Mouse (Mus musculus) hindbrain, embryonic 16.5 days (tissue): ENCODE measurements around the gene Ippk. TPM values are rescaled to one million over a fixed set of nuclear protein-coding genes. Genes with fewer than 3 reads are reported as not detected.

Experiments
- ATAC-seq: fragments of 200-750 bp; cut with Nextera tagmentation; 2 replicates; pipeline ENCODE4 v1.8.0; 2017; ENCODE audit warnings: moderate TSS enrichment, moderate library complexity
- H3K27ac ChIP-seq: fragments of 300-500 bp; sonication (generic); 2 replicates; pipeline ENCODE4 v1.5.1; 2014; ENCODE audit warnings: low read depth, mild to moderate bottlenecking, control low read depth, low read length, moderate library complexity
- H3K27me3 ChIP-seq: fragments of 300-500 bp; sonication (generic); replicated peaks from 2 replicates; pipeline ENCODE4 v1.6.1; 2014; ENCODE audit warnings: low read length; ENCODE audit not compliant: control insufficient read depth, insufficient read depth
- H3K36me3 ChIP-seq: fragments of 300-500 bp; sonication (generic); 2 replicates; pipeline ENCODE4 v1.6.1; 2014; ENCODE audit warnings: mild to moderate bottlenecking, low read length, moderate library complexity, mixed read lengths; ENCODE audit not compliant: control insufficient read depth, insufficient read depth
- H3K4me1 ChIP-seq: fragments of 300-500 bp; sonication (generic); 2 replicates; pipeline ENCODE4 v1.6.1; 2014; ENCODE audit warnings: low read depth, low read length; ENCODE audit not compliant: control insufficient read depth, insufficient read depth
- H3K4me2 ChIP-seq: fragments of 300-500 bp; sonication (generic); 2 replicates; pipeline ENCODE4 v1.6.1; 2014; ENCODE audit warnings: mild to moderate bottlenecking, low read length, control low read depth, moderate library complexity
- H3K4me3 ChIP-seq: fragments of 300-500 bp; sonication (generic); 2 replicates; pipeline ENCODE4 v1.5.1; 2014; ENCODE audit warnings: mild to moderate bottlenecking, low read length, control low read depth, moderate library complexity
- H3K9ac ChIP-seq: fragments of 300-500 bp; sonication (generic); 2 replicates; pipeline ENCODE4 v1.6.1; 2014; ENCODE audit warnings: low read depth, mild to moderate bottlenecking, control low read depth, low read length, moderate library complexity
- H3K9me3 ChIP-seq: fragments of 300-500 bp; sonication (generic); 2 replicates; pipeline ENCODE4 v1.6.1; 2014; ENCODE audit warnings: mild to moderate bottlenecking, low read length, moderate library complexity; ENCODE audit not compliant: control insufficient read depth
- WGBS: fragments of 180-500 bp; shearing (Covaris S2); extraction: QIAGEN DNeasy Blood & Tissue Kit; methylation state at CpG from one replicate; pipeline ENCODE4 v1.1.7; 2014; 5-methylcytosine and 5-hydroxymethylcytosine counted together
- polyA plus RNA-seq: library from polyadenylated mRNA; unstranded; fragments of >200 nt; fragmentation: Nextera tagmentation; extraction: Ambion mirVana; gene quantifications from 2 replicates; pipeline ENCODE4 v1.2.1, GENCODE M21; 2015

Ippk gene
- 13.6 and 14.3 TPM in 2 replicates for polyA plus RNA-seq

DNA sequence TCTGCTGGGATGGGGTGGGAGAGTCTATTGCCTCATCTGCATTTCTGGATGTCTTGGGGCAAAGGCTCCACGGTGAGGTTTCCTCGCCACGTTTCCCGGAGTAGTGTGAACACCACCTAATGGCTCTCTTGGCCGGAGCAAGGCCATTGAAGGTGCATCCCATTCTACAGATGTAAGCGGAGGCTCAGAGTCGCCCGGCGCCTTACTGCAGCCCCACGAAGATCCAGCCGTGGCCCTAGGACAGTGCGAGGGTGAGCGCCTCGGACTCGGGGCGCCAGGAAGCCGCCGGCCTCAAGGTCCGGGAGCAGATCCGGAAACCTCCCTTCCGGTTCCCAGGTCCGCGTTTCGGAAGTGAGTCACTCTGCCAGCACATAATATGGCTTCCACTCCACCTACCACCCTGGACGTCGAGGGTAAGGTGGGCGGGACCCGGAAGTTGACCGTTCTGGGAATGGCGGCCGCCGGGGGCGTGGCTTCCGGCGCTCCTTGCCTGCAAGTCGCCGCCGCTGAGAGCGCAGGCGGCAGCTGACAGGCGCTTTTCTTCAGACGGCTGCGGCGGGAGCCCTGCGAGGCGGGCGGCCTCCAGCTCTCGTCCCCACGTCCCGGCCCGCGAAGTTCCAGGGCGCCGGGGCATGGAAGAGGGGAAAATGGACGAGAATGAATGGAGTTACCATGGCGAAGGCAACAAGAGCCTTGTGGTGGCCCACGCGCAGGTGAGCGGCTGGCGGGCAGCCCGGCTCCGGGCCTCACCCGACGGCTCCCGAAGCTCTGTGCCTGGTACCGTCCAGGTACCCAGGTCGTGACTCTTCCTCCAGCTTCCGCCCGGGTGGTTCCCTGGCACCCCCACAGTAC is at the start of gene Ippk:
TSS of gene Ippk (plus strand) at position 496 of the 852 bp plus-strand sequence.
- H3K36me3 ChIP-seq, result no peaks in the 10 kb centered on the region
- peak within 1 kb of the TSS; percentile 80 for H3K27ac ChIP-seq
- no peaks in the 10 kb centered on the region for H3K27me3 ChIP-seq
- H3K9me3 ChIP-seq, result no peaks in the 10 kb centered on the region
- H3K4me2 ChIP-seq, result peak within 1 kb of the TSS; percentile 97
- H3K4me1 ChIP-seq, result peaks cover 18% of the 10 kb centered on the region
- WGBS, result under 1% methylated on average over 68 of the region's 69 CpGs
- peak; percentile 99 for ATAC-seq
- peak within 1 kb of the TSS; percentile 81 for H3K9ac ChIP-seq
- H3K4me3 ChIP-seq, result peak within 1 kb of the TSS; percentile 76

DNA sequence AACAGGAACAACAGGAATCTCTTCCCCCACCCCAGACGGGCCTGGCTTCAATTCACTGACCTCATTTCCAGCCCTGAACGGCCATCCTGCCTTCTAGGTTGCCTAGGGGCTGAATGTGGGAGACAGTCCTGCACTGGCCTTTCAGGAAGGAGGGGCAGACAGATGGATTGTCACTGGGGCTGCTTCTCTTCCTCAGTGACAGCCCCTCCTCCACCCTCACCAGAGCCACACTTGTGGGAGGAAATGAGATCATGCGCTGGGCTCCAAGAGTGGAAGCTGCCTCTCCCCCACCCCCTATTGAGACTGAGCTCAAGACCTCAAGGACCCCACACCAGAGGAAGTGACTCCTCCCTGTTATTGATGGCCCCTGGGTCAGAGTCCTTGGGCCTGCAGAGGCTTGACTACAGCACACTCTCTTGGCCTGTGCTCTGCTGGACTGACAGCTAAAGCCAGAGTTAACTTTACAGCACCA is 49.6 kb upstream of the Ippk start:
- H3K4me3 ChIP-seq, result no peak overlapping the region
- peak overlapping the region; percentile 64 for H3K27ac ChIP-seq
- H3K9ac ChIP-seq, result no peak overlapping the region
- 61% methylated on average over 3 of the region's 3 CpGs for WGBS
- no peaks in the 10 kb centered on the region for H3K9me3 ChIP-seq
- no peaks in the 10 kb centered on the region for H3K4me1 ChIP-seq
- peaks cover 21% of the 10 kb centered on the region for H3K36me3 ChIP-seq
- no peaks in the 10 kb centered on the region for H3K27me3 ChIP-seq
- H3K4me2 ChIP-seq, result no peak overlapping the region
- peak; percentile 67 for ATAC-seq

DNA sequence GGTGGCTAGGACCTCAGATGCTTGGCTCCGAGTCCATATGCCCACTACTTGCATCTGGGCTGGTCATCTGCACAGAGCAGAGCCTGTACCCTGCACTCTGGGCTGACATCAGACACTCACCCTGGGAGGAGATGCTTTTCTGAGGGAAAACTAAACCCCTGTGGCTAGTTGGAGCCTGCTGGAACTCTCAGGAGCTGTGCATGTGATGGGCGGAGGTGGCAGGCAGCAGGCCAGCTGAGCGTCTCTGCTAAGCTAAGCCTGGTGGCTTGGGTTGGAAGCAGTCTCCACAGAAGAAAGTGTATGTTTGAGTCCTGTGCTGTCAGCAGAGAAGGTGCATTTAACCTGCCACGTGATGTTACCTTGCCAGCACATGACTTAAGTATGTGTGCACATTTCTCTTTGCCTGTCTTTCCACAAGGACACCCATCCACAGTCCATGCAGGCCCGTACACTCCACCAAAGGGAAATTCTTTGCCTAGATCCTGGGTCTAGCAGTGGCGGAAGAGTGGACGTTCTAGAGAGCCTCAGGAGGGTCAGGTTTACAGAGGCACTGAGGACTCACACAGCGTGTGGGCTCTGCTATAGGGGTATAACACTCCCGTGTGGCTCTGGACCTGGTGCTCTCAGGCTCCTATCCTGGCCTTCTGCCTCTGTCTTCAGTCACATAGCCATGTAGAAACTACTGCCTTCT is 48.5 kb upstream of the Ippk start:
- no peak overlapping the region for H3K4me2 ChIP-seq
- H3K4me1 ChIP-seq, result no peaks in the 10 kb centered on the region
- no peak overlapping the region for H3K4me3 ChIP-seq
- H3K27ac ChIP-seq, result no peak overlapping the region
- H3K36me3 ChIP-seq, result peaks cover 21% of the 10 kb centered on the region
- H3K27me3 ChIP-seq, result no peaks in the 10 kb centered on the region
- no peak overlapping the region; the same call in 1 of the 2 replicates for H3K9ac ChIP-seq
- H3K9me3 ChIP-seq, result no peaks in the 10 kb centered on the region
- WGBS, result 91% methylated on average over 9 of the region's 9 CpGs
- no peak for ATAC-seq

DNA sequence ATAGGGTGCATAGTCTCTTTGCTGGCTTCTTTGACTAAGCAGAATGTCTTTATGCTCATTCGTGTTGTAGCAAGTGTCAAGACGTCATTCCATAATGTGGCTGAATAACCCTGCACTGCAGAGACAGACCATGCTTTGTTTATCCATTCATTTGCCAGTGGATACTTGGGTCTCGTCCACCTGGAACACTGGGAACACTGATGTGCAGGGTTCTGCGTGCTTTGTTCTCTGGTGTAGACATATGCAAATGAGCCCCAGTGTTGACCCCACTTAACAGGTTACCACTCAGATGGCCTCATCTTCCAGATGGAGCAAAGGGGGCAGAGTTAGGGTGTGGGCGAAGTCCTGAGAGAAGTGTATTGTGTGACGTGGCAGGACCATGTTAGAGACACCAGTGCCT is 46.7 kb upstream of the Ippk start:
- WGBS, result 52% methylated on average over 6 of the region's 6 CpGs
- H3K36me3 ChIP-seq, result peaks cover 34% of the 10 kb centered on the region
- no peak for ATAC-seq

DNA sequence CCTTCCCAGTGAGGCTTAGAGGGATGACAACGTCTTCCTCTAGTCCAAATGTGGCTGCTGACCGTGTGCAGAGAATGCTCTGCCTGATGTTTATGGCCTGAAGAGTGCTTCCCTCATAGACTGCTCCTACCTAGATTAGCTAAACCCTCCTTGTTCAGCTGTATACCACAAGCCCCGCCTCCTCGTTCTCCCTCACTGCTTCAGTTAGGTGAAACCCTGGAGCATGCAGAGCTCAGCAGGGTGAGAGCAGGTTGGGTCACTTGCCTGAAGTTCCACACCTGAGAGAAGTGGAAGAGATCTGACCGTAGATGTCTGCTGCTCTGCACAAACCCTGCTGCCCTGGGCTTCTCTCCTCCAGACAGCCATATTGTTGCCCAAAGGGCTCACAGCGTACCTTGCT is 46.3 kb upstream of the Ippk start:
- H3K4me1 ChIP-seq, result no peaks in the 10 kb centered on the region
- no peak overlapping the region for H3K9ac ChIP-seq
- WGBS, result 88% methylated on average over 6 of the region's 6 CpGs
- no peak overlapping the region for H3K4me2 ChIP-seq
- no peak overlapping the region for H3K4me3 ChIP-seq
- no peaks in the 10 kb centered on the region for H3K27me3 ChIP-seq
- no peaks in the 10 kb centered on the region for H3K9me3 ChIP-seq
- ATAC-seq, result no peak
- no peak overlapping the region for H3K27ac ChIP-seq
- peaks cover 36% of the 10 kb centered on the region for H3K36me3 ChIP-seq

More for the DNA sequence above, 46.7 kb upstream of the Ippk start:
- Histone ChIP-seq H3K9ac (no peak overlapping the region), H3K27me3 (no peaks in the 10 kb centered on the region), H3K27ac (no peak overlapping the region), H3K4me2 (no peak overlapping the region), H3K4me1 (no peaks in the 10 kb centered on the region), H3K4me3 (no peak overlapping the region), H3K9me3 (no peaks in the 10 kb centered on the region)

DNA sequence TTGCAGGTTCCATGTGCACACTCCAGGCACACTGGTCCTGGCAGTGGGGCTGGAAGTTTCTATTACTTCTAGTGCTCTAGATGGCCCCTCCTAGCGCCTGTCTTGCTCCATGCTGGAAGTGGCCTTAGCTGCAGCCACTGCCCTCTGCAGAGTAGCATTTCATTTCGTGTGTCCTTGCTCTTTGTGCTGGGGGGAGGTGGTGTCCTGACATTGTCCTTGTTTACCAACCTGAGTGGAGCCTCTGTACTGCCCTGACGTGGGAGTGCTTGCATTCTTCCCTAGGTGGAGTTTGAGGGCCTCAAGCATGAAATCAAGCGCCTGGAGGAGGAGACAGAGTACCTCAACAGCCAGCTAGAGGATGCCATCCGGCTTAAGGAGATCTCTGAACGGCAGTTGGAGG is 43.4 kb upstream of the Ippk start:
- peaks cover 49% of the 10 kb centered on the region for H3K36me3 ChIP-seq
- 90% methylated on average over 6 of the region's 6 CpGs for WGBS
- ATAC-seq, result no peak

DNA sequence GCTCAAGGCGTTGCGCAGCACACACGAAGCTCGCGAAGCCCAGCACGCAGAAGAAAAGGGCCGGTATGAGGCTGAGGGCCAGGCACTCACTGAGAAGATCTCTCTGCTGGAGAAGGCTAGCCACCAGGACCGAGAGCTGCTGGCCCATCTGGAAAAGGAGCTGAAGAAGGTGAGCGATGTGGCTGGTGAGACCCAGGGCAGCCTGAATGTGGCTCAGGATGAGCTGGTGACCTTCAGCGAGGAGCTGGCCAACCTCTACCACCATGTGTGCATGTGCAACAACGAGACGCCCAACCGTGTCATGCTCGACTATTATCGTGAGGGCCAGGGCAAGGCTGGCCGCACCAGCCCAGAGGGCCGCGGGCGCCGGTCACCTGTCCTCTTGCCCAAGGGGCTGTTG is 41.7 kb upstream of the Ippk start:
- Histone ChIP-seq H3K4me2 (no peak overlapping the region), H3K36me3 (peaks cover 65% of the 10 kb centered on the region), H3K9ac (no peak overlapping the region), H3K4me1 (no peaks in the 10 kb centered on the region), H3K9me3 (no peaks in the 10 kb centered on the region), H3K27ac (no peak overlapping the region), H3K4me3 (no peak overlapping the region), H3K27me3 (no peaks in the 10 kb centered on the region)
- 96% methylated on average over 20 of the region's 20 CpGs for WGBS
- ATAC-seq, result no peak

More for the DNA sequence above, 43.4 kb upstream of the Ippk start:
- no peak overlapping the region for H3K4me3 ChIP-seq
- no peak overlapping the region for H3K4me2 ChIP-seq
- no peak overlapping the region for H3K27ac ChIP-seq
- no peak overlapping the region for H3K9ac ChIP-seq
- H3K4me1 ChIP-seq, result no peaks in the 10 kb centered on the region
- no peaks in the 10 kb centered on the region for H3K9me3 ChIP-seq
- no peaks in the 10 kb centered on the region for H3K27me3 ChIP-seq

DNA sequence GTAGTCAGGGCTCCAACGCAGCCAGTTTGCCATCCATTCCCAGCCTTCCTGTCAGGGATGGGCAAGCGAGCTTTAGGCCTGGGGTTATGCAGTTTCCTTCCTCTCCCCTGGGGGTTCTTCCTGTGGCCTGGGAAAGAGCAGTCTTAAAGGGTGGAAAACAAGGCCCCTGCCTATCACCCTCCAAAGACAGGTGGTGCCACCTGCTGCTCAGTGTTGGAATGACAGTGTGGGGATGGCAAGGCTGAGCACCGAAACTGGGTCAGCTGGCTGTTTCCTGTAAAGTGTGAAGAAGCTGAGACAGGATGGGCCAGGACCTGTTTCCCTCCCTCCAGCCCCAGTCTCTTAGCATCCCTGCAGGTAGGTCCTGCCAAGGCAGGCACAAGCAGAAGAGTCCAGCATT is 39.8 kb upstream of the Ippk start:
- no peak overlapping the region for H3K4me3 ChIP-seq
- H3K4me2 ChIP-seq, result no peak overlapping the region
- H3K27me3 ChIP-seq, result no peaks in the 10 kb centered on the region
- peak; percentile 63 for ATAC-seq
- no peak overlapping the region for H3K9ac ChIP-seq
- H3K36me3 ChIP-seq, result peaks cover 62% of the 10 kb centered on the region
- 27% methylated on average over 3 of the region's 3 CpGs for WGBS
- no peaks in the 10 kb centered on the region for H3K9me3 ChIP-seq
- H3K27ac ChIP-seq, result no peak overlapping the region
- no peaks in the 10 kb centered on the region for H3K4me1 ChIP-seq

DNA sequence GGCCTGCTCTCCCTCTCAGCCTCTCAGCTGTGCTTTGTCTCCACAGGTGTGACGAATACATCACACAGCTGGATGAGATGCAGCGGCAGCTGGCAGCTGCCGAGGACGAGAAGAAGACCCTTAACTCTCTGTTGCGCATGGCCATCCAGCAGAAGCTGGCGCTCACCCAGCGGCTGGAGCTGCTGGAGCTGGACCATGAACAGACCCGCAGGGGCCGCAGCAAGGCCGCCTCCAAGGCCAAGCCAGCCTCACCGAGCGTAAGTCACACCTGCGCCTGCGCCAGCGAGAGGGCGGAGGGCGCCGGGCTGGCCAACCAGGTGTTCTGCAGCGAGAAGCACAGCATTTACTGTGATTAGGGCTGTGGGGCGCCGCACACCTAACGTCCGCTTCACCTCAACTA is 38.1 kb upstream of the Ippk start:
- Histone ChIP-seq H3K27ac (no peak overlapping the region), H3K9ac (no peak overlapping the region), H3K4me2 (no peak overlapping the region), H3K27me3 (no peaks in the 10 kb centered on the region), H3K36me3 (peaks cover 65% of the 10 kb centered on the region), H3K4me1 (no peaks in the 10 kb centered on the region), H3K9me3 (no peaks in the 10 kb centered on the region), H3K4me3 (no peak overlapping the region)
- 91% methylated on average over 23 of the region's 23 CpGs for WGBS
- no peak for ATAC-seq
